Mouse (Mus musculus): Measurements from ENCODE around the gene Cdc14a.

Cdc14a gene

GRCm38 (mm10) chr3:116267036-116267654 lies 156.7 kb downstream of the Cdc14a start:
- no peak for DNase-seq (ENCODE audit: low spot score in 2 of 2)

DNA sequence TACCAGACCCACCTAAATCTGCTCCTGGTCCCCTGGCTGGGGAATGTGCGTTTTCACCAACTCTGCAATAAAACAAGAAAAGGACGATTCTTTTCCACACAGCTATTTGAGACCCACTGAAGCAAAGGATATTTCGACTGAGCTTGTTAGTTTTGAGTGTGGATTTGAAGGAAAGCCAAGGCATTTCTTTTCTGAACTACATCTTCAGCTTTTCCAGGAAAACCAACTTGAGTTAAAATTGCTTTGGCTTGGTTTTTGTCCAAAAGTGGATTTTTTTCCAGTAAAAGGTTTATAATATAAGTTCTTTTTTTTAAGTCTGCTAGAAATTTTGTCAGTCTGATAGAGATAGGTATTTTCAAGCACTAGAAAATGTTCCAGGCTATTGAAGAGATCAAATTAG lies 157.5 kb downstream of the Cdc14a start:
- no peak for DNase-seq (ENCODE audit: low spot score in 2 of 2)

DNA sequence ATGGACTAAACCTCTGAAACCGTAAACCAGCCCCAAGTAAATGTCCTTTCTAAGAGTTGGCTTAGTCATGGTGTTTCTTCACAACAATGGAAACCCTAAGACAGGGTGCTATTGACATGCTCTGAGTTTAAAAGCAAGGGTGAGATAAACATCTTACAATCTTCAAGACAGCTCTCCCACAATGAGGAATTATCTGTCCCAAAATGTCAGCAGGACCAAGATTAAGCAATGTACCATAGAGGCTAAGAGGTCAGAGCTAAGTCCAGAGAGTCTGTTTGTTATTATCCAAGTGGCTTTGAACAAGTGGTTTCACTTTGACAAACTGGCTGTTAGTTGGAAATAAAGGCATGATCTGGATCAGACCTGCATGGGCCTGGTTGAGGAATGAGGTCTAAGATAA lies 159.9 kb downstream of the Cdc14a start:
- no peak for DNase-seq (ENCODE audit: low spot score in 2 of 2)

DNA sequence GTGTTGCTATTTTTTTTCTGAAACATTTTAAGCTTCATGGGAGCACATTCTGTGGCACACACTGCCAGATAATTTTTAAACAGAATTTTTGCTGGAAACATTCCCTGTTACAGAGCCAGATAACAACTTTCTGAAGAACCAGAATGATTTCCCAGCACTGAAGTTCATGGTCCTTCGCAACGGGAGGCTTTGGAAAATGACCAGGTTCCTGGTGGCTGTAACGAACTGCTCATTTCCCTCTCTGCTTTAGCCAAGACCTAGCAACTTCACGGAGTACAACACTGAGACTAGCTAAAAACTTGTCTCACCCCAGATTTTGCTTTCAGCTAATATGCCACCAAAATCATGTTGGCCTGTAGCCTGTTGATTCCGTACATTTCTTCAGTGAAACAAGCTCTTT lies 160.8 kb downstream of the Cdc14a start:
- DNase-seq (ENCODE audit: low spot score in 2 of 2), result no peak

DNA sequence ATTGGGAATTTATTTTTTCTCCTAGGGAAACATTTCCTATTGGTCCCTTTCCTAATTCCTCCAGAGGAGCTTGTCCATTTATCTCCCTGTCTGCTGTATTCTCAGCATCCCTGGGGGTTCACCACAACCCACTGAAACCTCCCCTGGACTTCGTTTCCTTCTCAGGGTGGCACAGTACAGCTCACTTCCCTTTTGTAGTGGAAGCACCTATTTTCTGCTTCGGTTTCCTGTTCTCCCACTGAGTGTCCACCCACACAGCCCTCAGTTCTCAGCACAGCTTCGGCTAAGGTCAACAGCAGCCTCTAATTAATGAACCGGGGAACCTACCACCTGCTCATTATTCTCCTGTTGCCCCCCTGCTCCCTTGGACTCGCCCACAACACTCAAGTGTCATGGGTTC lies 167.7 kb downstream of the Cdc14a start:
- DNase-seq (ENCODE audit: low spot score in 2 of 2), result no peak

DNA sequence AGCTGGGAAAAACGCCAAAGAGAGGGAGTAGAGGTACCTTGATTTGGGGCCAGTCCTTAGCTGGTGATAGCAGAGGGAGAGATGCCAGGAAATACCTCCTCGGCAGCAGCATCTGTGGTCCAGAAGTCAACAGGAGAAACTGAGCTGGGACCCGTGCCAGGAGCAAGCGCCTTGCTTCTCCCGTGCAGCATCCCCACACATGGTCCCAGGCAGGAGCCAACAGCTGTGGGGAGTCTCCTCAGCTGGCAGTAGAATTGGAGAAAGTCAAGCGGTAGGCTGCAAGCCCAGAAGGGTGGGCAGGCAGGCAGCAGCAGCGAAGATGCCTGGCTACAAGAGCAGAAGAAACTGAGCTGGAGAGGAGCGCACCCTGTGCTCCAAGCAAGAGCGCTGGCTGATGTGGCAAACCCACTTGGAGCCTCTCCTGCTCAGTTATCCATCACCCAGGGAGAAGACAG lies 170.7 kb downstream of the Cdc14a start, which contains the start of gene Gpr88:
Gene Gpr88, minus strand, starts transcription at position 427 of the 455 bp plus-strand sequence.
- peak; percentile 65 to 82 for DNase-seq (ENCODE audit: low spot score in 2 of 2)

DNA sequence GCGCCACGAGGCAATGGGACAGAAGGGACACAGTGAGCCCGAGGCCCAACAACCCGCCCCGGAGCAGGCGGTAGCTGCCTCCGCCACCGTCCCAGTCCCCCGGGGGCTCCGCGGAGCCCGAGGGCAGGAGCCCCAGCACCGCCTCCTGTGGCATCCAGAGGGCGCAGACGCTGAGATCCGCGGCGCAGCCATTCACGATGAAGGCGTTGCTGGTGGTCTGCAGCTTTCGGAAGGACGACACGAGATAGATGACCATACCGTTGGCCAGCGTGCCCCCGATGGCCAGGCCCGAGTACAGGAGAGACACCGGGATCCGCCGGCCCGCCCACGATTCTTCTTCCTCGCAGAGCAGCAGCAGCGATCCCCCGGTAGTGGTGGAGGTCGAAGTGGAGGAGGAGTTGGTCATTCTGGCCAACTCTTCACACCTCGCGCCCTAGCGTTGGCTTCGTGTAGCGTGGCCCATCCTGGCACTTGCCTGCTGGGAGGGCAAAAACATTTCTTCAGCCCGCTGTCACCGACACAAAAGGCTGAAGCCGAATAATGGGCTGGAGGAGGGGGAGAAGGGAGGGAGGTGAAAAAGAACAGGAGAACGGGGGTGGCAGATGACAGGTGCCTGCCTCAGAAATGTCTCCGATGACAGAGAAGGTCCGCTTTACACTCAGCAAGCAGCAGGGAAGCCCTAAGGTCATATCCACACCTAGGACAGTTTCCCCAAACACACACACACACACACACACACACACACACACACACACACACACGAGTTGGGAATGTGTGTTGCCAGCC lies 171.4 kb downstream of the Cdc14a start:
- DNase-seq (ENCODE audit: low spot score in 2 of 2), result no peak

GRCm38 (mm10) chr3:116251481-116252254 lies 172.2 kb downstream of the Cdc14a start:
- DNase-seq (ENCODE audit: low spot score in 2 of 2), result peak; percentile 22 to 35

DNA sequence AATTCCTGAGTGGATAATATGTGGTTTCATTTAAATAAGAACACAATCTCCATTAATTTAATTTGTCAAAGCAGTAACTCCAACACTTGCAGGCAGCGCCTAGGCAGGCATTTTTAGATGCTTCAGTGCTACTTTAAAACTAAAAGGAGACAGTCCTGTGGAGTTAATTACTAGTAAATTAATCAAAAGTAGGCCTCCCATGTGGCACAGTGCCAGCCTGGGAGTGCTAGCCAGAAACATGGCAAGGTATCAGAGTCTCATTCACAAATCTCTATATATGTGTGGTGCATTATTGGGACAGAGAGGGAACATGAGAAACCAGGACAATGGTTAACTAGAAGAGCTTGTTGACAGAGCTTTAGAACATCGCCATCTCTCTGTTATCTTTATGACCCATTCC lies 174.8 kb downstream of the Cdc14a start:
- DNase-seq (ENCODE audit: low spot score in 2 of 2), result peak in 1 of 2 experiments; percentile 5

DNA sequence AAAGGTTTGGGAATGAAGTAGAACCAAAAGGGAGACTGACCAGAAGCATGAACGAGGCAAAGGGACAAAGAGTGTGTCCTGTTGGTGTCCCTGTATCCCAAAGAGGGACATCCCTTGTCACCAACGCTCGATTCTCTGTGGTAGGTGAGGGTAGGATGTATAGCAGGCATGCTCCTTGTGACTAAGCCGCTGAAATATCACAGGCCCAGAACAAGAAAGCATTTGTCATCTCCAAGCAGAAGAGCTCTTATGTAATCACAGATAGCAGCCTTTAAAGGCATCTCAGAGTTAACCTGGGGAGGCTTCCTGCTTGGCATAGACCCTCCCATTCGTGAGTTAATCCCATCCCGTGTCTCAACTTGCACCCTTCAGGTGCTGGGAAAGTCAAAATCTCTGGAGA lies 179.4 kb downstream of the Cdc14a start:
- DNase-seq (ENCODE audit: low spot score in 2 of 2), result no peak

- DNase-seq (ENCODE audit: low spot score in 2 of 2), result no peak
These were observed 181.1 kb downstream of the Cdc14a start for GRCm38 (mm10) chr3:116242685-116243084.

GRCm38 (mm10) chr3:116237527-116237926 lies 186.3 kb downstream of the Cdc14a start:
- no peak for DNase-seq (ENCODE audit: low spot score in 2 of 2)

GRCm38 (mm10) chr3:116236856-116237255 lies 187.0 kb downstream of the Cdc14a start:
- no peak for DNase-seq (ENCODE audit: low spot score in 2 of 2)

- no peak for DNase-seq (ENCODE audit: low spot score in 2 of 2)
These were observed 190.3 kb downstream of the Cdc14a start for GRCm38 (mm10) chr3:116233515-116233914.

DNA sequence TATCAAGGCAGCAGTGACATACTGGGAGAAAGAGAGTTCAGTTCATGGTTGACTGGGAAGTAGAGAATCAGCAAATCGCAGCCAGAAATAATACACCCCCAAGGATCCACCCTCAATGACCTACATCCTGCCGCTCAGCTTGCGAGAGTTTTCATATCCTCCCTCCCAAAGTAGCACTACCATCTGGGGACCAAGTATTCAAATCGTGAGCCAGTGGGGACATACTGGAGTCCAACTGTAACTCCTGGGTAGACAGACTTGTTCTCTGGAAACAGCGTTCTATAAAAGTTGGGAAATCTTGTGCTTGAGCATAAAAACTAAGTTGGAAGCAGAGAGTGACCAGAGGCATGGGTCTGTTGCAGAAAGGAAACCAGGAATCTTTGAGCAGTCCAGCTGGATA lies 191.1 kb downstream of the Cdc14a start:
- DNase-seq (ENCODE audit: low spot score in 2 of 2), result no peak

DNA sequence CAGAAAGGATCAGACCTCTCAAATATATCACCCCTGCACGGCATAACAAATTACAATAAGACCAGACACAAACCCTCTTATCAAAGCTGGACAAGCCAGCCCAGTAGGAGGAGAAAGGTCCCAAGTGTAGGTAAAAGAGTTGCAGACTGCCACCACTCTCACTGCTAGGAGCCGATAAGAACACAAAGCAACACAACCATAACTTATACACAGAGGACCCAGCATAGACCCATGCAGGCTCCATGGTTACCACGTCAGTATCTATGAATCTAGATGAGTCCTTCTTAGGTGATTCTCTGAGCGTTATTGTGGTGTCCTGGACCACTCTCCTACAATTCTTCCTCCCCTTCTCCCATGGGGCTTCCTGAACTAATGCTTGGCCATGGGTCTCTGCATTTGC lies 194.5 kb downstream of the Cdc14a start:
- DNase-seq (ENCODE audit: low spot score in 2 of 2), result no peak

- DNase-seq (ENCODE audit: low spot score in 2 of 2), result no peak
These were observed 195.2 kb downstream of the Cdc14a start for GRCm38 (mm10) chr3:116228360-116229245.

- DNase-seq (ENCODE audit: low spot score in 2 of 2), result no peak
These were observed 196.4 kb downstream of the Cdc14a start for GRCm38 (mm10) chr3:116227383-116227782.

GRCm38 (mm10) chr3:116226915-116227314 lies 196.9 kb downstream of the Cdc14a start:
- DNase-seq (ENCODE audit: low spot score in 2 of 2), result no peak

Measured in cerebellum, postnatal 4 days (tissue).